Mouse (Mus musculus): ENCODE results near the gene Ccdc102a.
"Not testable (repeated sequence)": the region's sequence is repeated elsewhere in the genome, so short reads cannot be mapped to it uniquely, and the experiment has no call there.

The Ccdc102a gene

DNA sequence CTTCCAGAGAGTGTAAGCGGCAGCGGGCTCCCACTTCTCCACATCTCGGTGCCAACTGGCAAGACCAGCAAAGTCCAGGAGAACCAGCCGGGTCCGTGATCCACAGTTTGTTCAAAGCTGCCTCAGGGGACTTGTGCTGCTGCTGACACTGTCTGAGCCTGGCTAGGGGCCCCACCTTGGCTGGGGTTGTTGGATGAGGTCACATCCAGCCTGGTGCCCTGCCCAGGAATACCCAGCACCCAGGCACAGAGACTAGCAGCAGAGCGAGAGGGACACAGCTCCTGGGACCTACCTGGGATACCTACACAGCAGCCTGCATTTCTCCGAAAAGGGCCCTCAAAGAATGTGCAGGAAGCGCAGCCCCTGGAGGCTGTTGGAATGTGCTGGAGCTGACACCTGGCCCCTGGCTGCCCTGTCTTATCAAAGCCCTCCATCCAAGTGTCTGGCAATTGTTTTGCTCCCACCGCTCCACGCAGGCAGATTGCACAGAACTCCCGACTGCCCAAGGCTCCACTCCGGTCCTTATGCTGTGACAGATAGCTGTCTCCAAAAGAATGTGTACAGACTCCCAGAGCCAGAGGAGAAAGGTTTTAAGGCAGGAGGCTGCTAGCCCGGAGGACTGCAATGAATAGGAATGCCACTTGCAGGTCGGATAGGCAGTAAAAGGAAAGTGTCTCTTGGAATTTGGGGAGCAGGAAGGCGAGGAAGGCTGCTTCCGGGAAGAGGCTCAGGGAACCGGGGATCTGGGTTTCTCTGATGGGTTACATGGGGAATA, 42.6 kb downstream of the Ccdc102a start:
- no peak for DNase-seq (ENCODE audit: low spot score)

DNA sequence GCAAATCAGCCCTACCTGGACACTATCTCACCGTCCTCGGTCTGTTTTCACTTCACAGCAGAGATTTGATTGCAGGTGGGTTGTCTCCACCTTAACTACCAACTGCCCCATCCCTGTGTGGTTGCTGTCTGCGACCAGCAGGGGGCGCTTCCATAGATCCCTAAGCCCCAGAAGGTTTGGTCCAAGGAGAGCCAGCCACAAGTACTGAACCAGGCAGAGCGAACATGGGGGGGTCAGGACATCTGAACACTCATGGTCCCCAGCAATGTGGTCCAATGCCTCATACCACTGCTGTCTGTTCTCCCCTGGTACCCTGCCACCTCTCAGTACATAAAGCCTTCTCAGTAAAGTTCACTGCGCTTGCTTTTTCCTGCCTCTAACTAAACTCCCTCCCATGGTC, 43.5 kb downstream of the Ccdc102a start:
- DNase-seq (ENCODE audit: low spot score) = no peak

- DNase-seq (ENCODE audit: low spot score) = no peak
Measured at GRCm38 (mm10) chr8:94872576-94872975, 45.3 kb downstream of the Ccdc102a start.

- DNase-seq (ENCODE audit: low spot score) = no peak
Measured at GRCm38 (mm10) chr8:94872156-94872555, 45.7 kb downstream of the Ccdc102a start.

DNA sequence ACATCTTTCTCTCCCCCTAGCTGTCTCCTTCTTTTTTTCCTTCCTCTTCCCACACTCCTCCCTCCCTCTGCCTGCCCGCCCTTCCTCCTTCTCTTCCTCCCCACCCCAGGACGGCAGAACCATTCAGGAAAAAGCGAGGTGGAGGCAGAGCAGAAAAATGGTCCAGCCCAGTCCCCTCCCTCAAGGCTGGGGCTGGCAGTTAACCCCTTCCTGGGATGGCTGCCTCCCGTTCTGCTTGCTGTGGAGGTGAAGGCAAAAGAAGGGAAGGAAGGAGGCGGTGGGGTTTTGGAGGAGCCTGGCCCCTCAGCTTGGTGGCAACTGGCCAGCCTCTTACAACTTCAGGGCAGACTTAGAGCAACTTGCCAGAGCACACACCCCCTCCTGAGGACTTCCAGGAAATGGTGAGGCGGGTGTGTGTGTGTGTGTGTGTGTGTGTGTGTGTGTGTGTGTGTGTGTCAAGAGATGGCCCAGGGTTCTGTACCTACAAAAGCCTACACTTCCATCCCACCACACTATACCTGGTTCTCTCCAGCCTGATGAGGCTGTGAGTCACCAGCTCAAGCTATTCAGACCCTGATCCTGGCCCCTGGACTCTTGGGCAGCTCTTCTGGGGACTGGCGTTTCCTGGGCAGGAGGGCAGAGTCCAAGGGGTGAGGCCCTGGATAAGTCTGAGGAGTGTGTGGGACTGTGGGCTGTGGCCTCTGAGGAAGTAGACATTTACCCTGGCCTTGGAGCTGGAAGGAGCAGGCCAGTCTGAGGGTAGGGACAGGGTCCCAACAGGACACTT, 46.6 kb downstream of the Ccdc102a start:
- peak; percentile 66 for DNase-seq (ENCODE audit: low spot score)

DNA sequence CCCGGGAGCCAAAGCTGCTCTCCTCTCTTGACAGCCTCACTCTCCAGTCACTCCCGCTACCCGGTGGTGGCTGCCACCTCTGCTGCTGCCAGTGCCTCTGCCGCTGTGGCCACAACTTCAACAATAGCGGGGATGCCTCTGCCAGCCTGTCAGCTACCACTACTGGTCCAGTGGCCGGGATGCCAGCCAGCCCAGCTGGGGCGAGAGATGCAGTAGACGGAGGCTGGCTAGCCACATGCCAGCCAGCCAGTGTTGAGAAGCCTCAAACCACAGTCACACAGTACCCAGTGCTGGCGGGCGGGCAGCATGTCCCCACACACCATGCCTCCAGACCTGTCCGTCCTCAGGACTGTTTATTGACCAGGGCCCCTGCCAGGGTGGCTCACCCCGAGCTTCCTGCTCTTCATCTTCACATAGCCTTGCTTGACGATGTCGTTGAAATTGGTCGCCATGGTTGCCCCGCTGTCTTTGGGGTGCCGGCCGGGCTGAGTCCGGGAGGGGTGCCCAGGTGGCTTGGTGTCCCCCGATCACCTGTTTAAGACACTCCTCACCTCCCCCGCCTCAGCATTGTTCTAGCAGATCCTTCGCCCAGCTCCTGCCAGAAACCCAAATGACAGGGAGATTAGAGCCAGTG, 47.3 kb downstream of the Ccdc102a start:
- no peak for DNase-seq (ENCODE audit: low spot score)

DNA sequence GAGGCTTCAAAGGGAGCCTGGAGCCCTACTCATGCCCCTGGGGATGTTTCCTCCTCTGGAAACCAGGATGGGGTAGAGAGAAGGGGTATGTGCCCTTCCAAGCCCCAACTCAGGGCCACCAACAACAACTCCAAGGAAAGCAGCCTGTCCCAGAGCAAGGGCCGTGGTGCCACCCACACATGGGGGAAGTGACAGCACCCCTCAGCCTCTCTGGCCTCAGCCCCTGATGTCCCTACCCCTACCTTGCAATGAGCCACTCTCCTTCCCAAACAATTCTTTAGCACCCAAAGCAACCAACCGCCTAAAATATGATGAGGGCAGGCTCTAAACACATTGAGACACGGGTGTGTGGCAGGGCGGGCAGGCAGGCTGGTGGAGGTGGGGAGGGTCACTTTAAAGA, 47.9 kb downstream of the Ccdc102a start:
- DNase-seq (ENCODE audit: low spot score) = no peak

- no peak for DNase-seq (ENCODE audit: low spot score)
Measured at GRCm38 (mm10) chr8:94869146-94869545, 48.8 kb downstream of the Ccdc102a start.

DNA sequence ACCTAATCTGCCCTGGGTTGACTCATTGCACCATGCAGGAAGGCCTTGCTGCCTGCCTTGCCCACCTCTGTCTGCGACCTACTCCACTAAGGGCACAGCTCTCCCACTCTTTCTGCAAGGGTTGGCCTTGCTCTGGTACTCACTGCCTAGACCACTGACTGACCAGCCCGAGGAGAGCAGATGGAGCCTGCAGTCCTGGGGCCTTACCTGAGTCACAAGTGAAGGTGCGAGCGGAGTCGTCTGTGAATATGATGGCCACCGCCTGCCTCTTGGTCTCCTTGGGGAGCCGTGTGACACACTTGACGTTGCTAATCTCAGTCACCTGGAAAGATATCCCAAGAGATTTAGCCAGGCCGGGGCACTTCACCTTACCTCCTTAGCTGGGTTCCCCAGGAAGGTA, 51.0 kb downstream of the Ccdc102a start:
- no peak for DNase-seq (ENCODE audit: low spot score)

DNA sequence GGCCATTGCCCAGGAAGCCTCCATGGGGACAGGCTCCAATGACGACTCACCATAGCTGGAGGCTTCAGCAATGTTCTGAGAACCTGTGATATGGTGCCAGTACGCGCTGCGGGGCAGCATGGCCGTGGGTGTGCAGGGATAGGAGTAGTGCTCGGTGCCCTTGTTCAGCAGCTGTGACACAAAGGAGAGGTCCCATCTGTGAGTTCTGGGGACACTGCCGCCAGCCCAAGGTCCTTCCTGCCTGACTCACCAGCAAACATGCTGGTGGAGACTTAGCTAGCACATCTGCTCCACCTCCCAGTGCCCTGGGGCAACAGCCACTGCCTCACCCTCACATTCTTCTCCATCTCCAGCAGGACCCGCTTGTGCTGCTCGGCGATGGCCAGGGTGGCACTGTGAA, 52.6 kb downstream of the Ccdc102a start:
- DNase-seq (ENCODE audit: low spot score) = no peak

GRCm38 (mm10) chr8:94863897-94864673, 53.8 kb downstream of the Ccdc102a start:
- no peak for DNase-seq (ENCODE audit: low spot score)

- no peak for DNase-seq (ENCODE audit: low spot score)
Measured at GRCm38 (mm10) chr8:94862487-94863220, 55.2 kb downstream of the Ccdc102a start.

DNA sequence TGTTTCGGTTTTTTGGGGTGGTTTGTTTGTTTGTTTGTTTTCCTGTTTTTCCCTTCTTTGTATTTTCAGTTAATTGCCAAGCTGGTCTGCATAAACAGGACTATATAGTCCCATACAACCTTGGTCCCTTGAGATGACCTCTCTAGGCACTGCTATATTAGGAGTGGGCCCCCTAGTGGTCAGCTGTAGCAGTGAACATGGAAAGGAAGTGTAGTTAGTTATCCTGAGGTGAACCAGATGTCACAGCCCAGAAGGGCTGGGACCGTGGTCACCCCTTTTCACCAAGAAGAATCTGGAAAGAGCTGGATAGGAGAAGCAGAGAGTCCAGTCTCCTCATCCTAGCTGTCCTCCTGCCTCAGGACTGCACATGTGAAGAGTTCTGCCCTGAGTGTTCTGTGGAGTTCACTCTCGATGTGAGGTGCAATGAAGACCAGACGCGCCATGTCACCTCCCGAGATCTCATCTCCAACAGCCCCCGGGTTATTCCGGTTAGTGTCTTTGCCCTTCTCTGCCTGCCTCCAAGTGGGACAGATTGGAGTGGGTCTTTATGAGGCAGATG, 56.5 kb downstream of the Ccdc102a start:
- DNase-seq (ENCODE audit: low spot score) = no peak

GRCm38 (mm10) chr8:94857346-94858173, 60.3 kb downstream of the Ccdc102a start, which contains the start of gene Polr2c:
Gene Polr2c (plus strand): TSS chr8:94857450.
- DNase-seq (ENCODE audit: low spot score) = peak; percentile 81

- DNase-seq (ENCODE audit: low spot score) = no peak
Measured at GRCm38 (mm10) chr8:94857011-94857345, 60.9 kb downstream of the Ccdc102a start.

DNA sequence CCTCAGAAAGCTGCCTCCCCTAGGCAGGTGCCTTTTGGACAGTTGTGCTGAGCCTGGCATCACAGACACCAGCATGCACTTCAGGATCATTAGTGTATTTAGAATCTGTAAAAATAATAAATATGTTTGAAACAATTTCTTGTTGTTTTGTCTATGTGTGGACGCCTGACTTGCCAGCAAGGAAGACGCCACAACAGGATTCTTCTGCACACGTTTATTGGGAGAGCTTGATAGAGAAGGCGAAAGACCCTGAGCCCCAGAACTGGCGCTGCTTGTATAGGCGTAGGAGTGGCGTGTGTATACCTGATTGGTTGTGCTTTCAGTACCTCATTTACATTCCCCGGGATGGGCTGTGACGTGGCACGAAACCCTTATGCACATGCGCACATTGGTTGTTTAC, 63.1 kb downstream of the Ccdc102a start:
- not testable (repeated sequence) for DNase-seq (ENCODE audit: low spot score)
